Mouse (Mus musculus) G1E (cell line): ENCODE measurements around the gene Nectin1. TPM values are rescaled to one million over a fixed set of nuclear protein-coding genes. Genes with fewer than 3 reads are reported as not detected.

ENCODE experiments used
- ATAC-seq: 2 replicates; pipeline ENCODE4 v1.8.0; 2016; ENCODE audit warnings: mild to moderate bottlenecking; ENCODE audit not compliant: insufficient number of reproducible peaks, poor library complexity, low FRiP score, severe bottlenecking; ENCODE audit errors: extremely low read depth
- DNase-seq: peaks from one replicate; pipeline ENCODE4 v3.0.0; 2012; ENCODE audit warnings: low spot score
- H3K27me3 ChIP-seq: 2 replicates; pipeline ENCODE4 v1.6.1; 2012; ENCODE audit warnings: mild to moderate bottlenecking, low read length, inconsistent platforms; ENCODE audit not compliant: insufficient read depth
- H3K36me3 ChIP-seq: replicated peaks from 2 replicates; pipeline ENCODE3; 2012; ENCODE audit warnings: mild to moderate bottlenecking, inconsistent platforms
- H3K4me1 ChIP-seq: 2 replicates; pipeline ENCODE4 v1.6.1; 2012; ENCODE audit warnings: low read depth, low read length, inconsistent platforms, mixed read lengths; ENCODE audit not compliant: insufficient read depth
- H3K4me3 ChIP-seq: 2 replicates; pipeline ENCODE4 v1.5.1; 2012; ENCODE audit warnings: low read depth, mild to moderate bottlenecking, inconsistent platforms, low read length, moderate library complexity, mixed read lengths
- H3K9me3 ChIP-seq: replicated peaks from 2 replicates; pipeline ENCODE4 v1.6.1; 2012; ENCODE audit warnings: inconsistent platforms
- CTCF ChIP-seq: IDR thresholded peaks from 2 replicates; pipeline ENCODE4 v1.5.1; 2012; ENCODE audit warnings: low read depth, low read length, inconsistent platforms, mixed read lengths
- GATA1 ChIP-seq: IDR thresholded peaks from 2 replicates; pipeline ENCODE4 v1.6.1; 2012; ENCODE audit warnings: borderline replicate concordance, low read length, inconsistent platforms, mixed read lengths
- GATA2 ChIP-seq: IDR thresholded peaks from 2 replicates; pipeline ENCODE4 v1.6.1; 2012; ENCODE audit warnings: low read depth, low read length, inconsistent platforms, borderline replicate concordance
- POLR2AphosphoS5 ChIP-seq: IDR thresholded peaks from 2 replicates; pipeline ENCODE4 v1.6.1; 2012; ENCODE audit warnings: low read depth, low read length, inconsistent platforms; ENCODE audit not compliant: insufficient replicate concordance
- TAL1 ChIP-seq: conservative IDR thresholded peaks from 2 replicates; pipeline ENCODE4 v1.6.1; 2012; ENCODE audit warnings: low read depth, low read length, inconsistent platforms, mixed read lengths
- polyA plus RNA-seq: library from polyadenylated mRNA; stranded (reverse); fragments of >175 nt; gene quantifications from 2 replicates; pipeline ENCODE4 v1.2.3, GENCODE M21; 2012
- total RNA-seq, 2 experiments: library from RNA; stranded (forward) in 1 of 2; stranded (reverse) in 1 of 2; fragments of 200-1000 nt in 1 of 2; fragments of >200 nt in 1 of 2; fragmentation: Nextera tagmentation in 1 of 2; gene quantifications; 2 replicates each; pipeline ENCODE4 v1.2.3; 2014 to 2017

Gene Nectin1
- total and polyA plus RNA-seq, 3 experiments = 0.05 TPM; not detected in 2

DNA sequence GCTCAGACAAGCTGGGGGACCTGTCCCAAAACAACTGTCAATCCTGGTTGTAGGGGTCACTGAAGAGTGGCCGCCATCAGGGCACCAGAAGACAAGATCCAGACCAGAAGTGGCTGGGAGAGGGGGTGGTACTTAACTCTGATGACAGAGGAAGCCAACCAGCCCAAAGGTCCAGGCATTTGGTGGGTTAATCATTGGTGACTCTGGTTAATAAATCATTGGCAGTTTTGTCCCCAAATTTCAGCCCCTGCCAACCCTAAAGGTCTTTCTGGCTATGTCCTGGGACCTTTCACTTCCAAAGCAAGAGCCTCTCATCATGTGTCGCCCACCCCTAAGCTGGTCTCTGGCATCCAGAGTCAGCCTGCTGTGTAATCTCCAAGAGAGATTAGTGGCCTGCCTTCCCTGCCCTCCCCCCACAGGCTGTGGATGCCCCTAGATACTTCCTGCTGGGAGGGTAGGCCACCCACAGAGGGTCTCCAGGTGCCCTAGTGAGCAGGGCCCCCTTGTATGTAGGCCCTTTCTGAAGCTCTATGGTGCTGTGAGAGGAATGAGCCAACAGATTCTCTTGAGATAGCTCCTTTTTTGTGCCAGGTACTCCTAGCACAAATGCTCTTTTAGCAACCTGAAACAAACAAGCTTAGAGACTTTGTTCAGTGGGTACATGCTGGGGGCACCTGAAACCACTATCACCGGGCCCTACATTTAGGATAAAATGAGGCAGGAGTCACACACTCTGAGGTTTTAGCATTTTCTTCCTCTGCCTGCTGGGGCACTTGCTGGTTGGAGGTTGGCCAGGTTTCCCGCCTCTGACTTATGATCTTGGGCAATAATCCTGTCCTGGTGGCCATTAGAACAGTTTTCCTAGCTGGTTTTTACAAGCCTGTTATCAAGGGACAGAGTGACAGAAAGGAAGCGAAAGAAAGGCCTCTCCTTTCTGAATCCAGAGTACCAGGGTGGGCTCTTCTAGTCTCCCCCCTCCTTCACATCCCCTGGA is 14.5 kb downstream of the Nectin1 start:
- H3K4me3 ChIP-seq = no peak overlapping the region
- peaks cover 53% of the 10 kb centered on the region for H3K9me3 ChIP-seq
- no peak for DNase-seq
- ATAC-seq = no peak
- no peaks in the 10 kb centered on the region for H3K36me3 ChIP-seq
- H3K27me3 ChIP-seq = no peaks in the 10 kb centered on the region
- H3K4me1 ChIP-seq = no peaks in the 10 kb centered on the region
- no peak for TF ChIP-seq POLR2AphosphoS5
- no peak for TF ChIP-seq GATA1
- no peak for TF ChIP-seq TAL1
- TF ChIP-seq GATA2 = no peak
- TF ChIP-seq CTCF = no peak

DNA sequence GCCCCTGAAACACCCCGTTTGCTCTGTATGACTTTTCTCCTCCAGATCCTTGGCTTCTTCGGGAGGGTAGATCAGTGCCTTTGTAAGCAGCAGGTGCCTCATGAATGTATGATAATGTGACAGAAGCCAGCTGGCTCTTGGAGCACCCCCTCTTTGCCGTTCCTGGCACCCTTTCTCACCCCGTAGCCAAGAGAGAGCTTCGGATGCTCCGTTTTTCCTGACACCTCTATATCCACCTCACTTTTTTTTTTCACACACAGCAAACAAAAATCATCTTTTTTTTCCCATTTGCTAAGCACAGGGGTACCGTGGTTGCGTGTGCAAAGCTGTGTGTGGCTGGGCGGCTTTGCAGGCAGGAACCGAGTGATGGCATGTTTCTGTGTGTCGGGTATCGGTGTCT is 16.3 kb downstream of the Nectin1 start:
- Histone ChIP-seq H3K27me3 (no peaks in the 10 kb centered on the region), H3K9me3 (peaks cover 46% of the 10 kb centered on the region), H3K4me1 (no peaks in the 10 kb centered on the region), H3K36me3 (no peaks in the 10 kb centered on the region), H3K4me3 (no peak overlapping the region)
- no peak for DNase-seq
- ATAC-seq = no peak
- TF ChIP-seq CTCF (no peak), TAL1 (no peak), GATA1 (no peak), POLR2AphosphoS5 (no peak), GATA2 (no peak)

DNA sequence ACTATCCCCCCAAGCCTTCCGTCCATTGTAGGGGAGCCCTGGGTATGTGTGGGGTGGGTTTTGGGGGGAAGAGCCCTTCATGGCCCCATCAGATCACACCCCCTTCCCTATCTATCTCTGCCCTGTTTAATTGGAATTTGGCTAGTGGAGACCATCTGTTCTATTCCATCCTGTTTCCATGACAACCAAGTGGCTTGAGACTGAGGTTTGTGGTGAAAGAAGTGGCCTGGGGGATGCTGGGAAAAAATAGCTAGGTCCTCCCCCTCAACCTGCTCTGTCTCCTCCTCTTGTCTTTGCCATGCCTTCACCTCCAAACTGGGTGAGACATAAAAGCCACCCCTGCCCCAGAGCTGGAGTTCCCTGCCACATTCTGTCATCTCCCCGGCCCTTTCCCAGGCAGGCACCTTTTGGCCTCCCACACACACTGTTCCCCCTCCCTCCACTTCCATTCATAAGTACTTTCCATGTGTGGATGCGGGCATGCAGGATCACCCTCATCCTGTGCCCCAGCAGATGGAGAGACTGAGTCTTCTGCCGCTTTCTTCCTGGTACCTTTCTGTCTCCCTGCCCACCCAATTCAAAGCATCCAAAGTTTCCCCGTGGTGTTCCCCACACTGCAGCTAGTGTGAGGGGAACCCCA is 17.5 kb downstream of the Nectin1 start:
- no peak for DNase-seq
- H3K4me3 ChIP-seq = no peak overlapping the region
- TF ChIP-seq CTCF = no peak
- no peak for TF ChIP-seq TAL1
- TF ChIP-seq GATA1 = no peak
- no peak for TF ChIP-seq POLR2AphosphoS5
- TF ChIP-seq GATA2 = no peak
- peaks cover 44% of the 10 kb centered on the region for H3K9me3 ChIP-seq
- H3K36me3 ChIP-seq = no peaks in the 10 kb centered on the region
- H3K4me1 ChIP-seq = no peaks in the 10 kb centered on the region
- ATAC-seq = no peak
- H3K27me3 ChIP-seq = no peaks in the 10 kb centered on the region

DNA sequence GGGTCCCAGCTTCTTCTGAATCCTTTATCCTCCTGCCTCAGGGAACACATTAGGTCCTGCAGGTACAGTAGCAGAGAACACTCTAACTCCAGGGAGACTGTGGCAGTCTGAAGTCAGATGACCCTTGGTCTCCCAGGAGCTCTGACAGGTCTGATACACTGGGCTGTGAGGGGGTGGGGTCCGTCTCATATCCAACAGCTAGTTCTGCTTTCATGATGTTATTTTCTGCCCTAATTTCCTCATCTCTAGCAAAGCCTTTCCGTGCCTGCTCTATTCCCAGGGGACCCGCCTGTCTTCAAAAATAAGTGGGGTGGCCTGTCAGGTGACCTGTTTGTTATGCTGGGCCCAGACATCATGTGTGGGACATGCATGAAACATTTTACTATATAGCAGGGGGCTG is 18.2 kb downstream of the Nectin1 start:
- Histone ChIP-seq H3K4me1 (no peaks in the 10 kb centered on the region), H3K36me3 (no peaks in the 10 kb centered on the region), H3K4me3 (no peak overlapping the region), H3K27me3 (no peaks in the 10 kb centered on the region), H3K9me3 (peaks cover 45% of the 10 kb centered on the region)
- TF ChIP-seq POLR2AphosphoS5 (no peak), CTCF (no peak)
- DNase-seq = no peak
- no peak for ATAC-seq

DNA sequence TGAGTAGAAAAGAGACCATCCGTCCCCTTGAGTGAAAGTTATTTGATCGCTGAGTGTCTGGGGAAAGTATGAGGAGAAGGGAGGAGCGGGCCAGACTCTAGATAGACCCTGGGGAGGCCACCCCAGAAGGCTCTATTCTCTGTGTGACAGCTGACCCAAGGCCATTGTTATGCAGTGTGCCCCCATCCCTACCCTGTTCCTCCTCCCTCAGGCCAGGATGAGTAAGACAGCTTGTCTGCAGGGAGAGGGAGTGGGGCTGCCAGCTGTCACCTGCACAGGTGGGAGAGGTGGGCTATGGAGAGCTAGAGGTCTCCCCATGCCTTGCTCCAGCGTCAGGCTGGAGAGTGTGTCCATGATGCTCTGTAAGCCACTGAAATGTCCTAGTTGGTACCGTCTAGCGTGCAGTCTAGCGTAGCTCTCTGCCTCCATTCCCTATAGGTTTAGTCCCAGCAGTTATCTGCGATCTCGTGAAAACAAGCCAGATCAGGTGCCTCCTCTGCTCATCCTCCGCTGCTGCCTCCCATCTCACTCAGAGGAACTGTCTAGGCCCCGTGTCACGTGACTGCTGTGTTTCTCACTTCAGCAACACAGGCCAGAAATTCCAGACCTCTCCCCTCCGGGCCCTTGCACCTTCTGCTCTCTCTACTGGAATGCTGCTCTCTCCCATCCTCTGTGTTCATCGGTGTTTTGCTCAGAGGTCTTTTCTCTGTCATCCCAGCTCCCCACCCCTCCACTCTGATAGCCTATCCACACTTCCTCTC is 21.8 kb downstream of the Nectin1 start:
- no peaks in the 10 kb centered on the region for H3K27me3 ChIP-seq
- TF ChIP-seq CTCF = no peak
- no peak for TF ChIP-seq TAL1
- no peak for TF ChIP-seq GATA2
- TF ChIP-seq POLR2AphosphoS5 = no peak
- TF ChIP-seq GATA1 = no peak
- H3K36me3 ChIP-seq = no peaks in the 10 kb centered on the region
- peaks cover 40% of the 10 kb centered on the region for H3K9me3 ChIP-seq
- no peaks in the 10 kb centered on the region for H3K4me1 ChIP-seq
- DNase-seq = no peak
- H3K4me3 ChIP-seq = no peak overlapping the region
- no peak for ATAC-seq

DNA sequence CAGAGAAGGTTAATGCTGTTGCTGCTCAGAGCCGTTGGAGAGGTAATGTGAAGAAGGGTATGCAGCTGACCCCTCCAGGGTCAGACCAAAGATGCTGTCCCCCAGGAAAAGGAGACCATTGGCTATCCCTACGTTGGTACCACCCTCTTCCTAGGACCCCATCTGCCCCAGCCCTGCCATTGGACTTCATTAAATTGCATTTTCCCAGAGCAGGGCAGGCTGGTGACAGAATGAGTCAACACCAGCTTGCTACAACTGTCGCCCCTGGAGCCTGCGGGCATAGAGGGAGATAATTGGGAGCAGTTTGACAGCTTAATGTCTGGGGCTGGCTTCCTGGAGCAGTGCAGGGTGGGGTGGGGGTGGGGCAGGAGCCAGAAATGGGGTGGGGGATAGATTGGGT is 25.0 kb downstream of the Nectin1 start:
- Histone ChIP-seq H3K9me3 (peaks cover 37% of the 10 kb centered on the region), H3K4me1 (no peaks in the 10 kb centered on the region), H3K36me3 (no peaks in the 10 kb centered on the region), H3K27me3 (no peaks in the 10 kb centered on the region), H3K4me3 (no peak overlapping the region)
- ATAC-seq = no peak
- TF ChIP-seq POLR2AphosphoS5 (no peak), CTCF (no peak), GATA2 (no peak), GATA1 (no peak), TAL1 (no peak)
- no peak for DNase-seq
